ENCODE assay signal across 8 mouse cellular contexts in genomic region chr1:45816889-45817288, GRCm38 (mm10). TPM values are rescaled to one million over a fixed set of nuclear protein-coding genes. Genes with fewer than 3 reads are reported as not detected.
DNase-seq lines count a peak whose midpoint lies in the region; ATAC-seq lines count a peak whose summit lies in the region.

No protein-coding gene starts in this region.

- no peaks in the 10 kb centered on the region for H3K4me1 ChIP-seq in midbrain, embryonic 11.5 days (ENCODE audit: control insufficient read depth, insufficient read depth, low read length)
- H3K4me1 ChIP-seq in midbrain, embryonic 10.5 days: no peaks in the 10 kb centered on the region
- H3K4me1 ChIP-seq in midbrain, embryonic 13.5 days (replicated peaks): no peaks in the 10 kb centered on the region

- peak; percentile 33; the same call in 1 of the 2 replicates for ATAC-seq in midbrain, embryonic 11.5 days (ENCODE audit: low FRiP score)
- ATAC-seq in midbrain, embryonic 13.5 days: peak; percentile 66; the same call in 1 of the 2 replicates

- 33% methylated on average over 1 of the region's 1 CpGs for WGBS in midbrain, embryonic 11.5 days
- WGBS in midbrain, embryonic 10.5 days: 32% methylated on average over 1 of the region's 1 CpGs
- 26% methylated on average over 1 of the region's 1 CpGs for WGBS in midbrain, embryonic 13.5 days

- no peaks in the 10 kb centered on the region for H3K9me3 ChIP-seq in midbrain, embryonic 11.5 days (ENCODE audit: control insufficient read depth, low read length)
- H3K9me3 ChIP-seq in midbrain, embryonic 10.5 days (replicated peaks): no peaks in the 10 kb centered on the region
- no peaks in the 10 kb centered on the region for H3K9me3 ChIP-seq in midbrain, embryonic 13.5 days

- no peak overlapping the region for H3K4me2 ChIP-seq in midbrain, embryonic 11.5 days
- H3K4me2 ChIP-seq in midbrain, embryonic 13.5 days (replicated peaks): no peak overlapping the region

- H3K9ac ChIP-seq in midbrain, embryonic 11.5 days (ENCODE audit: low read length): no peak overlapping the region
- no peak overlapping the region for H3K9ac ChIP-seq in midbrain, embryonic 13.5 days (replicated peaks)

- no peak overlapping the region for H3K4me3 ChIP-seq in midbrain, embryonic 11.5 days (ENCODE audit: low read depth, low read length)
- no peak overlapping the region for H3K4me3 ChIP-seq in midbrain, embryonic 10.5 days
- H3K4me3 ChIP-seq in midbrain, embryonic 13.5 days (replicated peaks): no peak overlapping the region

- no peak overlapping the region for H3K27ac ChIP-seq in midbrain, embryonic 11.5 days (ENCODE audit: low read depth, low read length)
- H3K27ac ChIP-seq in midbrain, embryonic 10.5 days (replicated peaks): no peak overlapping the region
- no peak overlapping the region for H3K27ac ChIP-seq in midbrain, embryonic 13.5 days

- peaks cover 24% of the 10 kb centered on the region for H3K36me3 ChIP-seq in midbrain, embryonic 11.5 days (ENCODE audit: control insufficient read depth, insufficient read depth, low read length)
- H3K36me3 ChIP-seq in midbrain, embryonic 10.5 days: peaks cover 100% of the 10 kb centered on the region
- H3K36me3 ChIP-seq in midbrain, embryonic 13.5 days: peaks cover 79% of the 10 kb centered on the region

- DNase-seq in adrenal gland, postnatal 10 days: peak; percentile 46
- DNase-seq in adrenal gland, adult 18-20 months (ENCODE audit: low spot score in 2 of 2): no peak
- no peak for DNase-seq in midbrain, embryonic 11.5 days (ENCODE audit: low spot score, missing footprints)
- DNase-seq in midbrain, embryonic 10.5 days (ENCODE audit: low spot score): no peak
- peak; percentile 23 for DNase-seq in cerebellum, adult 8-10 months
- peak; percentile 76 for DNase-seq in induced T-regulatory cell, adult 2 months (ENCODE audit: low read depth)
- DNase-seq in layer of hippocampus, postnatal 10 days (ENCODE audit: low spot score in 2 of 2): no peak

- no peaks in the 10 kb centered on the region for H3K27me3 ChIP-seq in midbrain, embryonic 11.5 days (ENCODE audit: control insufficient read depth, insufficient read depth, low read length)
- H3K27me3 ChIP-seq in midbrain, embryonic 10.5 days (ENCODE audit: low read depth, poor library complexity, severe bottlenecking): no peaks in the 10 kb centered on the region
- no peaks in the 10 kb centered on the region for H3K27me3 ChIP-seq in midbrain, embryonic 13.5 days

RNA-seq across cellular contexts. Expression of gene Wdr75, which starts 21.9 kb away (rescaled TPM):
- 10 to 100 TPM; 41.5 to 42.9 TPM for total RNA-seq in adrenal gland, postnatal 10 days (2021)
- total RNA-seq in adrenal gland, adult 18-20 months (2021): 10 to 100 TPM; 49.6 to 59.2 TPM
- 80.8 and 92.4 TPM in 2 replicates for polyA plus RNA-seq in midbrain, embryonic 11.5 days (2014; fragmentation: Nextera tagmentation; extraction: Ambion mirVana)
- 85.3 and 91.4 TPM in 2 replicates for polyA plus RNA-seq in midbrain, embryonic 10.5 days (2016; fragmentation: Nextera tagmentation; extraction: Ambion mirVana)
- polyA plus RNA-seq in midbrain, embryonic 13.5 days (2015; fragmentation: Nextera tagmentation; extraction: Ambion mirVana): 61.8 and 74.1 TPM in 2 replicates
- total RNA-seq in layer of hippocampus, postnatal 10 days (2021): 10 to 100 TPM; 42.7 to 48.1 TPM

Comparison
In these comparisons a context has a peak if more than half of its experiments do, and no peak if none do; other contexts are left out.
1. DNase-seq: peak in adrenal gland, postnatal 10 days (single experiment), cerebellum, adult 8-10 months (single experiment) and induced T-regulatory cell, adult 2 months (single experiment); none in adrenal gland, adult 18-20 months (0 of 2), midbrain, embryonic 11.5 days (single experiment), midbrain, embryonic 10.5 days (single experiment) and layer of hippocampus, postnatal 10 days (0 of 2).